Comparison of ENCODE assay signal across 9 mouse cellular contexts in the genomic region with DNA sequence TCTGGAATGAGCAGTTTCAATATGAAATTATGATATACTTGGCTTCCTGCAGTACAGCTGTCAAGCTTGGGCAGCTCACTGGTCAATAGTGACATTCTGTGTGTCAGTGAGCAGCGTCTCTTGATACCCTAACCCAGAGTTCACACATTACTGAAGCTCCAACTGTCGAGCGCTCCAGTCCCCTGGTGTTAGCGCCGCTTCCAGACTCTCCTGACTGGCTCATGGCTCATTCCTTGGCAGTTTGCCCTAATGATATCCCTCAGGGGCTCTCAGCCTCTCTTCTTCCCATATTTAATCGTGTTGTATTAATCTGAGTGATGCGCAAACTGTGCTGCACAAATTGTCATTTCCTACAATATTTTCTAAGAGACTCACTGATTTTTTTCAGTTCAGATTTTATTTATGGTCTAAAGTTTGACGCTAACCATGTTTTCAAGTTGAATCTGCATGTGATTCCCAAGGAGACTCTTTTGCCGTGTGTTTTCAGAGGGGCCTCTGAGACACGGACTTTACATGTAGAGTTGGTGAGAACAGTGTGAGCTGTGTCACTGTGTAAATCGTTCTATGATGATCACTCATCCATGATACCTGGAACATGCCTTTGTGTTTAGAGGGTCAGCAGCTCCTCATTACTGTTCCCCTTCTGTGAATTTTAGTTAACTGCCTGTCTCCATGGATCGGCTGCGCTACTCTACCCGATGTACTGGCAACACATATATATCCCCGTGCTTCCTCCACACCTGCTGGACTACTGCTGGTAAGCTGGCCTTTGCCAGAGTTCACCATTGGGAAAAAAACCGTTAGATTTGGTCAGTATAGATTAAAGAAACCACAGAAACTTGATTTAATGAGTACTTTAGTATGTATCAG.
A peak's percentile ranks its signal among the peaks of the same experiment; 100 is the strongest.
DNase-seq lines count a peak whose midpoint lies in the region; ATAC-seq lines count a peak whose summit lies in the region.
"Had no signal": no experiment of that assay in that cellular context is flagged by ENCODE, and none has a peak within 500 bp of the region (broad histone marks: within the 10 kb centered on the region; RNA-seq: fewer than 3 reads in every experiment).

No protein-coding gene starts in this region.

- H3K4me1 ChIP-seq in heart, embryonic 16.5 days (ENCODE audit: control insufficient read depth, insufficient read depth, low read length) = peaks cover 3% of the 10 kb centered on the region
- peaks cover 18% of the 10 kb centered on the region for H3K4me1 ChIP-seq in neural tube, embryonic 13.5 days (replicated peaks)

- no peaks in the 10 kb centered on the region for H3K9me3 ChIP-seq in heart, embryonic 16.5 days (replicated peaks; ENCODE audit: control insufficient read depth, low read length)
- H3K9me3 ChIP-seq in neural tube, embryonic 13.5 days = no peaks in the 10 kb centered on the region
- H3K9me3 ChIP-seq: G1E had no signal

- no peak overlapping the region for H3K9ac ChIP-seq in heart, embryonic 16.5 days (ENCODE audit: low read length)
- no peak overlapping the region for H3K9ac ChIP-seq in neural tube, embryonic 13.5 days

- H3K27ac ChIP-seq in heart, embryonic 16.5 days (ENCODE audit: low read length) = no peak overlapping the region
- no peak overlapping the region for H3K27ac ChIP-seq in neural tube, embryonic 13.5 days (replicated peaks)

- H3K27me3 ChIP-seq in heart, embryonic 16.5 days (ENCODE audit: control insufficient read depth, insufficient read depth, low read length) = no peaks in the 10 kb centered on the region
- H3K27me3 ChIP-seq in neural tube, embryonic 13.5 days = no peaks in the 10 kb centered on the region

- H3K4me2 ChIP-seq in heart, embryonic 16.5 days (ENCODE audit: low read depth, low read length) = no peak overlapping the region; the same call in 1 of the 2 replicates
- peak overlapping the region; percentile 33 for H3K4me2 ChIP-seq in neural tube, embryonic 13.5 days

- WGBS in heart, embryonic 16.5 days = 58% methylated on average over 16 of the region's 16 CpGs
- WGBS in neural tube, embryonic 13.5 days = 39% methylated on average over 16 of the region's 16 CpGs

- peak; percentile 17 for DNase-seq in layer of hippocampus, adult 11-12 months (ENCODE audit: low spot score)
- no peak for DNase-seq in layer of hippocampus, adult 9-11 months
- peak; percentile 68 to 69 for DNase-seq in cerebellum, postnatal 14 days
- no peak for DNase-seq in urinary bladder, postnatal 4 days (ENCODE audit: low spot score in 2 of 2)
- DNase-seq in left cerebral cortex, adult 8-10 months (ENCODE audit: low spot score in 2 of 2) = no peak
- no peak for DNase-seq in c-Kit-positive CD71-positive TER-119-positive erythroid progenitor cells, embryonic 14.5 days (ENCODE audit: low spot score)

- ATAC-seq in heart, embryonic 16.5 days (replicated peaks; ENCODE audit: extremely low read depth, insufficient read depth, low FRiP score) = peak; percentile 60; the same call in 1 of the 2 replicates
- ATAC-seq in neural tube, embryonic 13.5 days (ENCODE audit: low read depth) = peak; percentile 95

- no peaks in the 10 kb centered on the region for H3K36me3 ChIP-seq in heart, embryonic 16.5 days (ENCODE audit: control insufficient read depth, insufficient read depth)
- no peaks in the 10 kb centered on the region for H3K36me3 ChIP-seq in neural tube, embryonic 13.5 days

- no peak overlapping the region for H3K4me3 ChIP-seq in heart, embryonic 16.5 days (ENCODE audit: low read length)
- no peak overlapping the region for H3K4me3 ChIP-seq in neural tube, embryonic 13.5 days

Comparison
In these comparisons a context has a peak if more than half of its experiments do, and no peak if none do; other contexts are left out.
1. DNase-seq: peak in layer of hippocampus, adult 11-12 months (single experiment) and cerebellum, postnatal 14 days (2 of 2); none in layer of hippocampus, adult 9-11 months (single experiment), urinary bladder, postnatal 4 days (0 of 2), left cerebral cortex, adult 8-10 months (0 of 2) and c-Kit-positive CD71-positive TER-119-positive erythroid progenitor cells, embryonic 14.5 days (single experiment).